Mouse (Mus musculus) cortical plate, adult 2 months (tissue): ENCODE results near the gene Rnf187.

Experiments
- CTCF ChIP-seq: fragments of 200-500 bp; IDR thresholded peaks from 2 replicates; pipeline ENCODE4 v1.5.1; 2011; ENCODE audit warnings: mild to moderate bottlenecking, control low read depth, low read length; ENCODE audit not compliant: insufficient read depth; ENCODE audit errors: extremely low read depth
- POLR2A ChIP-seq: fragments of 200-500 bp; IDR thresholded peaks from 2 replicates; pipeline ENCODE4 v1.6.1; 2011; ENCODE audit warnings: mild to moderate bottlenecking, low read length, control low read depth; ENCODE audit not compliant: insufficient read depth; ENCODE audit errors: extremely low read depth

DNA sequence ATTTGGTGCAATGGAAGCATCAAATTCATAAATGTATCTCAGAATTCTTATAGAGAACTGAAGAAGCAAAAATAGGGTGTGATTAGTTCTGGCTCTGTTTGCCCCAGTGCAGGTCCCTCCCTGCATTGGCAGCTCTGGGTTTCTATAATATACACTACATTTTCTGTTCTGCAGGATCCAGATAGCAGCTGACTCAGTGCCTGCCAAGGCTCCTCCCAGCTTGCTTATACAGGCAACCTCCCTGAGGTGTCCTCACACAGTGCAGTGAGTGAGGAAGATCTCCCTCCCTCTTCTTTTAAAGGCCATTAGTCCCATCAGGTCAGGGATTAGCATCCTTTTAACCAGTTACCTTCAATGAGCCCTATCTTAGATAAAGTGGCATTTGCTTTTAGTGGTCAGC is 37.6 kb downstream of the Rnf187 start:
- TF ChIP-seq CTCF (no peak), POLR2A (no peak)
